Mouse (Mus musculus): ENCODE measurements around the gene Cldn9.

The Cldn9 gene

DNA sequence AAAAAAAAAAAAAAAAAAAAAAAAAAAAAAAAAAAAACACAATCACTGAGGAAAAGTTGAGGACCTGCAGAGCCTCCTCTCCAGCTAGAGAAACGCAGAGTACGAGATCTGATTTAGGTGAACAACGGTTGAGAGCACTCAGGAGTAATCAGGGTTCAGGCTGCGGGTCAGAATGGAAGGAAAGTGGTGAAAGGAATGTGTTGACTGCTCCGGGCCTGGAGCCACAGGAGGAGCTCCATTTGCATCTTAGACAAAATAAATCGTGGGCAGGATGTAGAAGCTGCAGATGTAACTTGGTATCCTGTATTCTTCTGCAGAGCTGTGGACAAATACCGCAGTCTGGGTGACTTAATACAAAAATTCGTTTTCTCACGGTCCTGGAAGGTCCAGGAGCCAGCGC lies 37.9 kb downstream of the Cldn9 start:
- DNase-seq = no peak

DNA sequence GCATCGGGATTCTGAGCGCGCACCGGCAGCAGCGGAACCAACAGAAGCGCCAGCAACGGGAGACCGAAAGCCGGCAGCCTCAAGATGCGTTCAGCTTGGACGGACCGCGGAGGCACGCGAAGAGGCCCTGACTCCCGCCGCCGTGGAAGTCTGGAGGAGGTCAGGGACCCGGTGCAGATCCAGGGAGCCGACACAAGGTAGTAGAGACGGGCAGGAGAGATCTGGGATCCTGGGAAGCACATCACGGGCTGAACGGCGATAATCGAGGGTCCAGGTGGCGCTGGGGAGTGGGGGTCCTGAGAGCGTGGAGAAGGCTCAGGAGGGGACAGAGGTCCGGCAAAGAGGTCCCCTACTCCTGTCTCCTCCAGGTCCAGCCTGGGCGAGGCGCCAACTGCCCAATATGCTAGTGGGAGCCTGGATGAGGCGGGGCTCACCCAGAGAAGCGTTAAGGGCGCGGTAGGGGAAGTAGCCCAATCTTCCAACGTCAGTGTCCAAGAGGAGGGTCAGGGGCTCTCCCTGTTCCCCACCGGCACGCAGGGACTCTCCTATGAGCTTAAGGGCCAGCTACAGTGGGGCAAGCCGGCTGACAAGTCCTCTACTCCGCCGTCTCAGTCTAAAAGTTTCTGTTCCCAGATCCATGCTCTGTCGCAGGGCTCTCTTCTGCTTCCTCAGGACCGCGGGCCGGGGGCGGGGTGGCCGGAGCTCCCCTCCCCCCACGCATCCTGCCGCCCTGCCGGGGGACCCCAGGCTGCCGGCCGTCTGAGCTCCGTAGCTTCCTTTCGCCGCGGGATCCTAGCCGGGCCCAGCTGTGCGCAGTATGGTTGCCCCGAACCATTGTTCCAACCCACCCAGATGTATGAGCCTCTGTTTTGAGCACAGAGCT lies 39.0 kb downstream of the Cldn9 start, which contains the start of gene Mmp25:
TSS of gene Mmp25 (minus strand) at position 665 of the 883 bp plus-strand sequence.
- DNase-seq = peak in 1 of 2 experiments; percentile 26
